Mouse (Mus musculus) retina, postnatal 1 day (tissue): ENCODE results near the gene Zpr1.
A peak's percentile ranks its signal among the peaks of the same experiment; 100 is the strongest.

Experiments used
- DNase-seq: peaks from one replicate; pipeline ENCODE4 v3.0.0-alpha.2; 2012

Zpr1 gene

GRCm38 (mm10) chr9:46329801-46330585 is 57.1 kb downstream of the Zpr1 start:
- peak; percentile 54 for DNase-seq

DNA sequence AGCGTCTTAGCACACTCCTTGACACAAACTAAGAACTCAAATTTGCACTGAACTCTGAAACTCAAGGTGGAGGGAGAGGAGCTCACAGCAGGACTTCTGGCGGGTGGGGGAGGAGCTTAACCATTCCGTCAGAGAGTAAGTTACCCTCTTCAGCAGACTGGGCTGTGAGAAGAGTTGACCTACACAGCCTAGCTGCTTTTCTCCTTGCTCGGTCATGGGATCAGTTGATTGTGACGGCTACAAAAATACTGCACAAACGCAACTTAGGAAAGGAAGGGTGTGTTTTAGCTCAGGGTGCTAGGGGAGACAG is 57.7 kb downstream of the Zpr1 start:
- DNase-seq = no peak

GRCm38 (mm10) chr9:46331301-46331700 is 58.4 kb downstream of the Zpr1 start:
- DNase-seq = no peak
